Mouse (Mus musculus) gastrocnemius, adult 18-20 months (tissue): Measurements from ENCODE around the gene 2310011J03Rik. TPM values are rescaled to one million over a fixed set of nuclear protein-coding genes. Genes with fewer than 3 reads are reported as not detected.

Source experiments
- DNase-seq: peaks from one replicate; pipeline ENCODE4 v3.0.0; 2021; ENCODE audit warnings: low spot score
- total RNA-seq, 2 experiments: library from RNA; stranded (reverse); gene quantifications; 2 replicates each; pipeline ENCODE4 v1.2.3; 2021

2310011J03Rik gene
- total RNA-seq, 2 experiments from 2014 or later, result 6.8 to 7.1 TPM

- DNase-seq, result no peak
These were observed 4.0 kb downstream of the 2310011J03Rik start for GRCm38 (mm10) chr10:80316359-80316781.

- DNase-seq, result no peak
These were observed 5.0 kb downstream of the 2310011J03Rik start for GRCm38 (mm10) chr10:80315315-80315714.

- DNase-seq, result no peak
These were observed 5.8 kb downstream of the 2310011J03Rik start for GRCm38 (mm10) chr10:80314494-80315001.

- DNase-seq, result no peak
These were observed 6.6 kb downstream of the 2310011J03Rik start for GRCm38 (mm10) chr10:80313627-80314201.

- no peak for DNase-seq
These were observed 7.5 kb downstream of the 2310011J03Rik start for GRCm38 (mm10) chr10:80312586-80313504.

GRCm38 (mm10) chr10:80311560-80311959 lies 8.8 kb downstream of the 2310011J03Rik start:
- no peak for DNase-seq

GRCm38 (mm10) chr10:80304862-80305261 lies 15.5 kb downstream of the 2310011J03Rik start:
- DNase-seq, result no peak

GRCm38 (mm10) chr10:80304458-80304857 lies 15.9 kb downstream of the 2310011J03Rik start:
- no peak for DNase-seq

GRCm38 (mm10) chr10:80302471-80302881 lies 17.9 kb downstream of the 2310011J03Rik start:
- DNase-seq, result peak; percentile 83

GRCm38 (mm10) chr10:80302082-80302355 lies 18.3 kb downstream of the 2310011J03Rik start:
- no peak for DNase-seq

GRCm38 (mm10) chr10:80301256-80302081 lies 18.9 kb downstream of the 2310011J03Rik start:
- DNase-seq, result no peak

GRCm38 (mm10) chr10:80300672-80301181 lies 19.6 kb downstream of the 2310011J03Rik start:
- DNase-seq, result no peak

GRCm38 (mm10) chr10:80299824-80300223 lies 20.5 kb downstream of the 2310011J03Rik start:
- DNase-seq, result no peak

GRCm38 (mm10) chr10:80299301-80299700 lies 21.0 kb downstream of the 2310011J03Rik start:
- no peak for DNase-seq

GRCm38 (mm10) chr10:80298571-80299281 lies 21.6 kb downstream of the 2310011J03Rik start:
- DNase-seq, result no peak

GRCm38 (mm10) chr10:80297526-80298133 lies 22.7 kb downstream of the 2310011J03Rik start:
- no peak for DNase-seq

- no peak for DNase-seq
These were observed 23.5 kb downstream of the 2310011J03Rik start for GRCm38 (mm10) chr10:80296824-80297223.

GRCm38 (mm10) chr10:80295618-80296425 lies 24.5 kb downstream of the 2310011J03Rik start, which contains the start of gene Apc2:
Gene Apc2 (plus strand): TSS chr10:80295977.
- DNase-seq, result peak; percentile 74

GRCm38 (mm10) chr10:80294788-80295303 lies 25.5 kb downstream of the 2310011J03Rik start:
- DNase-seq, result no peak
